Mouse (Mus musculus): ENCODE data around the gene Olfr622. TPM values are rescaled to one million over a fixed set of nuclear protein-coding genes. Genes with fewer than 3 reads are reported as not detected.

Gene Olfr622
- 0.06 TPM in 1 of 2 replicates, not detected in the other for polyA plus RNA-seq (2012; rRNA removed)

GRCm38 (mm10) chr7:103642602-103643001 is at the start of gene Olfr622:
Olfr622 (minus strand) TSS chr7:103642702.

GRCm38 (mm10) chr7:103682420-103682819 is 39.9 kb upstream of the Olfr622 start, which contains the start of gene Olfr625-ps1:
Olfr625-ps1 (plus strand) TSS chr7:103682720.

GRCm38 (mm10) chr7:103671091-103671490 is 28.6 kb upstream of the Olfr622 start, which contains the start of gene Olfr624:
Olfr624 (minus strand) TSS chr7:103671191.

GRCm38 (mm10) chr7:103663598-103663997 is 21.1 kb upstream of the Olfr622 start, which contains the start of gene Olfr623:
Olfr623 (minus strand) TSS chr7:103663698.

GRCm38 (mm10) chr7:103612434-103612833 is 30.1 kb downstream of the Olfr622 start, which contains the start of gene Olfr620:
Olfr620 (minus strand) TSS chr7:103612534.

GRCm38 (mm10) chr7:103600275-103600674 is 42.2 kb downstream of the Olfr622 start, which contains the start of gene Olfr619:
Olfr619 (plus strand) TSS chr7:103600575.

GRCm38 (mm10) chr7:103589803-103590202 is 52.7 kb downstream of the Olfr622 start, which contains the start of gene Olfr618:
Olfr618 (plus strand) TSS chr7:103590103.

Other genes starting within 250 kb of the Olfr622 start
- not detected in 2 replicates for gene Usp17lc, start 227.6 kb downstream of the Olfr622 start, polyA plus RNA-seq (2012; rRNA removed)
- gene Olfr605, start 197.3 kb downstream of the Olfr622 start, polyA plus RNA-seq (2012; rRNA removed), result not detected in 2 replicates
- not detected in 2 replicates for gene Olfr606, start 193.7 kb downstream of the Olfr622 start, polyA plus RNA-seq (2012; rRNA removed)
- gene Olfr607, start 178.6 kb downstream of the Olfr622 start, polyA plus RNA-seq (2012; rRNA removed), result not detected in 2 replicates
- not detected in 2 replicates for gene Olfr608, start 172.8 kb downstream of the Olfr622 start, polyA plus RNA-seq (2012; rRNA removed)
- not detected in 2 replicates for gene Olfr609, start 144.6 kb downstream of the Olfr622 start, polyA plus RNA-seq (2012; rRNA removed)
- not detected in 2 replicates for gene Olfr610, start 130.6 kb downstream of the Olfr622 start, polyA plus RNA-seq (2012; rRNA removed)
- not detected in 2 replicates for gene Olfr611, start 121.9 kb downstream of the Olfr622 start, polyA plus RNA-seq (2012; rRNA removed)
- not detected in 2 replicates for gene Olfr612, start 100.0 kb downstream of the Olfr622 start, polyA plus RNA-seq (2012; rRNA removed)
- not detected in 2 replicates for gene Olfr613, start 94.6 kb downstream of the Olfr622 start, polyA plus RNA-seq (2012; rRNA removed)
- gene Olfr615, start 86.6 kb downstream of the Olfr622 start, polyA plus RNA-seq (2012; rRNA removed), result not detected in 2 replicates
- gene Olfr616, start 73.6 kb downstream of the Olfr622 start, polyA plus RNA-seq (2012; rRNA removed), result not detected in 2 replicates
- not detected in 2 replicates for gene Olfr617, start 69.6 kb downstream of the Olfr622 start, polyA plus RNA-seq (2012; rRNA removed)
- gene Olfr618, start 52.6 kb downstream of the Olfr622 start, polyA plus RNA-seq (2012; rRNA removed), result 0.08 TPM in 1 of 2 replicates, not detected in the other
- not detected in 2 replicates for gene Olfr619, start 42.1 kb downstream of the Olfr622 start, polyA plus RNA-seq (2012; rRNA removed)
- not detected in 2 replicates for gene Olfr620, start 30.2 kb downstream of the Olfr622 start, polyA plus RNA-seq (2012; rRNA removed)
- gene Olfr623, start 21.0 kb upstream of the Olfr622 start, polyA plus RNA-seq (2012; rRNA removed), result not detected in 2 replicates
- 0.01 TPM in 1 of 2 replicates, not detected in the other for gene Olfr624, start 28.5 kb upstream of the Olfr622 start, polyA plus RNA-seq (2012; rRNA removed)
- not detected in 2 replicates for gene Olfr625-ps1, start 40.0 kb upstream of the Olfr622 start, polyA plus RNA-seq (2012; rRNA removed)
- gene Olfr243, start 72.0 kb upstream of the Olfr622 start, polyA plus RNA-seq (2012; rRNA removed), result not detected in 2 replicates
- gene Olfr628, start 87.7 kb upstream of the Olfr622 start, polyA plus RNA-seq (2012; rRNA removed), result not detected in 2 replicates
- gene Olfr629, start 102.2 kb upstream of the Olfr622 start, polyA plus RNA-seq (2012; rRNA removed), result not detected in 2 replicates
- gene Olfr630, start 114.6 kb upstream of the Olfr622 start, polyA plus RNA-seq (2012; rRNA removed), result not detected in 2 replicates
- gene Olfr69, start 128.9 kb upstream of the Olfr622 start, polyA plus RNA-seq (2012; rRNA removed), result not detected in 2 replicates
- not detected in 2 replicates for gene Olfr68, start 137.0 kb upstream of the Olfr622 start, polyA plus RNA-seq (2012; rRNA removed)
- not detected in 2 replicates for gene Olfr67, start 149.1 kb upstream of the Olfr622 start, polyA plus RNA-seq (2012; rRNA removed)
- 762 and 1,375 TPM in 2 replicates for gene Hbb-bt, start 171.3 kb upstream of the Olfr622 start, polyA plus RNA-seq (2012; rRNA removed)
- gene Hbb-bs, start 185.4 kb upstream of the Olfr622 start, polyA plus RNA-seq (2012; rRNA removed), result 2,826 and 5,558 TPM in 2 replicates
- not detected in 2 replicates for gene Hbb-bh2, start 197.8 kb upstream of the Olfr622 start, polyA plus RNA-seq (2012; rRNA removed)
- gene Hbb-bh1, start 200.5 kb upstream of the Olfr622 start, polyA plus RNA-seq (2012; rRNA removed), result 7.1 and 8.0 TPM in 2 replicates
- gene Hbb-y, start 210.5 kb upstream of the Olfr622 start, polyA plus RNA-seq (2012; rRNA removed), result 602 and 840 TPM in 2 replicates
- gene Olfr66, start 243.6 kb upstream of the Olfr622 start, polyA plus RNA-seq (2012; rRNA removed), result not detected in 2 replicates